23 mouse cellular contexts compared by ENCODE assay signal in the genomic region with DNA sequence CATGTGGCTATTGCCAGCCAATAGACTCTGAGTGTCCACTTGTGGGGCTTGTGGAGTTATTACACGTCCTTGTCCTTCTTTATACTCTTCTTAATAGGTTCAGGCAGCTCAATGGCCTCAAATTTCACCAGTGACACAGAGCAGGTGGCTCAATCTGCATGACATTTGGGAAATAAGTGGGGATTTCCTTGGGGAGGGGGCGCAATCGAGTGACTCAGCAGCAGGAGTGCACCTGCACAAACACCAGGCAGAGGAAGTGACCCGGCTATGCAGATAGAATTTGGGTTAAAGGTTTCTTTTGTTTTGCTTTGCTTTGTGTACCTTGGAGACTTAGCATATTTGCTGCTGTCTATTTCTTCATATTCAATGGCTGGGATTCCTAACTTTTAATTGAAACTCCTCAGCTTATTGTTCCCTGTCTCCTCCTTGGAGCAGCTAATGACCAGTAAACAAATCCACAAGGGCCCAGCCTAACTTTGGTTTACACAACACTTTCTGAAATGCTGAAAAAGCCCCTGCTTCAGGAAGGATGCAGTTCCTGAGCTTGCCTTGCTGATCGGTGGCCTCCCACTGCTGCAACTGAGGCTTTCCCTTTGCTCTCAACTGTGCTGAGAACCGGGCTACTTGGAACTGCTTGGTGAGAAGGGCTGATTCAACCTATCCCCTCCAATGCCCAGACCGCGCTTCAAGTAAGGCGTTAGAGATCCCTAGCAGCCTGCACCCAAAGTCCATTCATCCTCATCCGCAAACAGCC.
DNase-seq lines count a peak whose midpoint lies in the region; ATAC-seq and TF ChIP-seq lines count a peak whose summit lies in the region.
"Had no signal": no experiment of that assay in that cellular context is flagged by ENCODE, and none has a peak within 500 bp of the region (broad histone marks: within the 10 kb centered on the region; RNA-seq: fewer than 3 reads in every experiment).

No protein-coding gene starts in this region.

- TF ChIP-seq EP300 in liver, postnatal 0 days (IDR thresholded peaks at IDR 0.05; ENCODE audit: low read depth): no peak

- no peaks in the 10 kb centered on the region for H3K36me3 ChIP-seq in hindbrain, postnatal 0 days (ENCODE audit: insufficient read depth, low read length)
- no peaks in the 10 kb centered on the region for H3K36me3 ChIP-seq in hindbrain, embryonic 14.5 days (replicated peaks; ENCODE audit: control insufficient read depth, insufficient read depth)
- H3K36me3 ChIP-seq in liver, postnatal 0 days (replicated peaks; ENCODE audit: insufficient read depth, low read length): no peaks in the 10 kb centered on the region
- no peaks in the 10 kb centered on the region for H3K36me3 ChIP-seq in liver, embryonic 11.5 days (ENCODE audit: control insufficient read depth, insufficient read depth, low read length)
- H3K36me3 ChIP-seq: hindbrain, embryonic 10.5 days; limb, embryonic 15.5 days; liver, embryonic 15.5 days had no signal

- no peaks in the 10 kb centered on the region for H3K27me3 ChIP-seq in hindbrain, postnatal 0 days (ENCODE audit: insufficient read depth, low read length)
- no peaks in the 10 kb centered on the region for H3K27me3 ChIP-seq in hindbrain, embryonic 14.5 days (ENCODE audit: control insufficient read depth, insufficient read depth, low read length)
- H3K27me3 ChIP-seq in liver, postnatal 0 days (ENCODE audit: insufficient read depth, low read length): no peaks in the 10 kb centered on the region
- H3K27me3 ChIP-seq in liver, embryonic 11.5 days (replicated peaks; ENCODE audit: control insufficient read depth, insufficient read depth, low read length): no peaks in the 10 kb centered on the region
- H3K27me3 ChIP-seq: forebrain, embryonic 13.5 days; limb, embryonic 15.5 days; liver, embryonic 15.5 days had no signal

- TF ChIP-seq CTCF in hindbrain, postnatal 0 days (IDR thresholded peaks at IDR 0.05; ENCODE audit: low read depth): no peak
- TF ChIP-seq CTCF in liver, postnatal 0 days (IDR thresholded peaks at IDR 0.05; ENCODE audit: low read depth): no peak

- H3K4me2 ChIP-seq in hindbrain, postnatal 0 days (ENCODE audit: low read depth, low read length): no peak overlapping the region
- H3K4me2 ChIP-seq in hindbrain, embryonic 14.5 days (replicated peaks): no peak overlapping the region
- H3K4me2 ChIP-seq in liver, postnatal 0 days (ENCODE audit: low read depth, low read length): no peak overlapping the region
- no peak overlapping the region for H3K4me2 ChIP-seq in liver, embryonic 11.5 days
- H3K4me2 ChIP-seq: forebrain, embryonic 13.5 days; heart, embryonic 11.5 days; limb, embryonic 15.5 days; liver, embryonic 15.5 days had no signal

- no peak for DNase-seq in hindbrain, postnatal 0 days (ENCODE audit: low spot score)
- no peak for DNase-seq in hindbrain, embryonic 14.5 days (ENCODE audit: low spot score)
- DNase-seq in liver, postnatal 0 days: no peak
- no peak for DNase-seq in liver, embryonic 11.5 days (ENCODE audit: low spot score)
- DNase-seq in A20 (ENCODE audit: low read depth, low spot score): peak; percentile 55
- DNase-seq in Muller cell, postnatal 12 days (ENCODE audit: inconsistent ontology term): peak; percentile 71
- DNase-seq in cerebellum, postnatal 36 days: no peak
- DNase-seq in heart, postnatal 14 days: no peak
- DNase-seq: adrenal gland, postnatal 36 days; cerebellum, adult 11 months; cerebellum, adult 9-11 months; kidney, adult 18-20 months; layer of hippocampus, adult 9-11 months; lung, postnatal 4 days; right cerebral cortex, adult 18-20 months; right cerebral cortex, postnatal 4 days; thymus, postnatal 25 days had no signal

- 0 out of 2 replicates have a peak, but pooled peaks have one; percentile 51 for ATAC-seq in hindbrain, postnatal 0 days
- ATAC-seq in hindbrain, embryonic 14.5 days (ENCODE audit: low FRiP score): no peak
- peak; percentile 36; the same call in 1 of the 2 replicates for ATAC-seq in liver, postnatal 0 days
- no peak for ATAC-seq in liver, embryonic 11.5 days (replicated peaks; ENCODE audit: low FRiP score)
- ATAC-seq: CD4-positive, CD25-positive, alpha-beta regulatory T cell, adult 4 months; forebrain, embryonic 13.5 days had no signal

- H3K27ac ChIP-seq in hindbrain, postnatal 0 days: no peak overlapping the region
- no peak overlapping the region for H3K27ac ChIP-seq in hindbrain, embryonic 14.5 days
- H3K27ac ChIP-seq in liver, postnatal 0 days (ENCODE audit: low read depth): no peak overlapping the region
- no peak overlapping the region for H3K27ac ChIP-seq in liver, embryonic 11.5 days (ENCODE audit: low read depth, low read length)
- H3K27ac ChIP-seq: forebrain, embryonic 13.5 days; hindbrain, embryonic 10.5 days; limb, embryonic 15.5 days; liver, embryonic 15.5 days had no signal

- H3K4me3 ChIP-seq in hindbrain, postnatal 0 days (ENCODE audit: low read length): no peak overlapping the region
- no peak overlapping the region for H3K4me3 ChIP-seq in hindbrain, embryonic 14.5 days (replicated peaks; ENCODE audit: low read length)
- H3K4me3 ChIP-seq in liver, postnatal 0 days (ENCODE audit: low read depth, low read length): no peak overlapping the region
- no peak overlapping the region for H3K4me3 ChIP-seq in liver, embryonic 11.5 days (ENCODE audit: low read depth, low read length)
- H3K4me3 ChIP-seq: forebrain, embryonic 13.5 days; hindbrain, embryonic 10.5 days; limb, embryonic 15.5 days; liver, embryonic 15.5 days had no signal

- H3K9me3 ChIP-seq in hindbrain, postnatal 0 days (ENCODE audit: low read length): no peaks in the 10 kb centered on the region
- H3K9me3 ChIP-seq in hindbrain, embryonic 14.5 days (ENCODE audit: control insufficient read depth, low read length): no peaks in the 10 kb centered on the region
- H3K9me3 ChIP-seq in liver, postnatal 0 days (ENCODE audit: low read length): no peaks in the 10 kb centered on the region
- H3K9me3 ChIP-seq in liver, embryonic 11.5 days (ENCODE audit: control insufficient read depth, low read length): no peaks in the 10 kb centered on the region
- H3K9me3 ChIP-seq: forebrain, embryonic 13.5 days; hindbrain, embryonic 10.5 days; limb, embryonic 15.5 days; liver, embryonic 15.5 days had no signal

- WGBS in hindbrain, postnatal 0 days: 59% methylated on average over 10 of the region's 10 CpGs
- WGBS in hindbrain, embryonic 14.5 days: 61% methylated on average over 10 of the region's 10 CpGs
- 53% methylated on average over 10 of the region's 10 CpGs for WGBS in liver, postnatal 0 days (ENCODE audit: insufficient replicate concordance)
- WGBS in liver, embryonic 11.5 days: 65% methylated on average over 10 of the region's 10 CpGs

- intact Hi-C loops in heart, postnatal 14 days (cut with DNase I): no loop called here

- no peak overlapping the region for H3K9ac ChIP-seq in hindbrain, postnatal 0 days (replicated peaks; ENCODE audit: low read length)
- no peak overlapping the region for H3K9ac ChIP-seq in hindbrain, embryonic 14.5 days
- no peak overlapping the region for H3K9ac ChIP-seq in liver, postnatal 0 days (replicated peaks)
- H3K9ac ChIP-seq in liver, embryonic 11.5 days (ENCODE audit: low read depth, low read length): no peak overlapping the region
- H3K9ac ChIP-seq: forebrain, embryonic 13.5 days; limb, embryonic 15.5 days; liver, embryonic 15.5 days had no signal

- H3K4me1 ChIP-seq in hindbrain, postnatal 0 days (ENCODE audit: insufficient read depth, low read length): no peaks in the 10 kb centered on the region
- H3K4me1 ChIP-seq in hindbrain, embryonic 14.5 days (replicated peaks; ENCODE audit: control insufficient read depth, insufficient read depth, low read length): no peaks in the 10 kb centered on the region
- no peaks in the 10 kb centered on the region for H3K4me1 ChIP-seq in liver, postnatal 0 days (ENCODE audit: insufficient read depth)
- no peaks in the 10 kb centered on the region for H3K4me1 ChIP-seq in liver, embryonic 11.5 days (replicated peaks; ENCODE audit: control insufficient read depth, insufficient read depth, low read length)
- H3K4me1 ChIP-seq: hindbrain, embryonic 10.5 days; limb, embryonic 15.5 days; liver, embryonic 15.5 days had no signal

Comparison
In these comparisons a context has a peak if more than half of its experiments do, and no peak if none do; other contexts are left out.
1. ATAC-seq: peak in hindbrain, postnatal 0 days (single experiment) and liver, postnatal 0 days (single experiment); none in hindbrain, embryonic 14.5 days (single experiment) and liver, embryonic 11.5 days (single experiment).
2. DNase-seq: peak in A20 (single experiment) and Muller cell, postnatal 12 days (single experiment); none in hindbrain, postnatal 0 days (single experiment), hindbrain, embryonic 14.5 days (single experiment), liver, postnatal 0 days (single experiment), liver, embryonic 11.5 days (single experiment), cerebellum, postnatal 36 days (0 of 2) and heart, postnatal 14 days (0 of 2).